Mouse (Mus musculus) ES-Bruce4 (cell line): ENCODE measurements around the gene Ccdc58. TPM values are rescaled to one million over a fixed set of nuclear protein-coding genes. Genes with fewer than 3 reads are reported as not detected.

Experiments
- H3K27ac ChIP-seq: 2 replicates; pipeline ENCODE4 v1.5.1; 2012; ENCODE audit warnings: low read length, inconsistent platforms; ENCODE audit not compliant: insufficient read depth
- H3K27me3 ChIP-seq: 2 replicates; pipeline ENCODE4 v1.6.1; 2012; ENCODE audit warnings: mild to moderate bottlenecking, low read length, inconsistent platforms; ENCODE audit not compliant: control insufficient read depth, poor library complexity, insufficient read depth, severe bottlenecking
- H3K36me3 ChIP-seq: 2 replicates; pipeline ENCODE4 v1.6.1; 2012; ENCODE audit warnings: inconsistent platforms, mild to moderate bottlenecking, low read length, moderate library complexity; ENCODE audit not compliant: control insufficient read depth, poor library complexity, insufficient read depth, severe bottlenecking
- H3K4me1 ChIP-seq: one replicate; pipeline ENCODE4 v1.8.1; 2011; ENCODE audit warnings: low read length; ENCODE audit not compliant: control insufficient read depth, insufficient read depth
- H3K4me3 ChIP-seq: 2 replicates; pipeline ENCODE4 v1.5.1; 2011; ENCODE audit warnings: low read depth, mild to moderate bottlenecking, low read length
- H3K9ac ChIP-seq: 2 replicates; pipeline ENCODE4 v1.6.1; 2012; ENCODE audit warnings: low read depth, mild to moderate bottlenecking, inconsistent platforms; ENCODE audit not compliant: poor library complexity, severe bottlenecking
- H3K9me3 ChIP-seq: replicated peaks from 2 replicates; pipeline ENCODE4 v1.6.1; 2012; ENCODE audit warnings: mild to moderate bottlenecking, low read length, inconsistent platforms; ENCODE audit not compliant: control insufficient read depth, poor library complexity, insufficient read depth, severe bottlenecking
- CTCF ChIP-seq: IDR thresholded peaks from one replicate; pipeline ENCODE4 v1.8.1; 2011; ENCODE audit warnings: low read depth, low read length
- EP300 ChIP-seq: IDR thresholded peaks from 2 replicates; pipeline ENCODE4 v1.6.1; 2011; ENCODE audit warnings: low read depth, low read length; ENCODE audit not compliant: insufficient read depth
- POLR2A ChIP-seq: IDR thresholded peaks from one replicate; pipeline ENCODE4 v1.8.1; 2011; ENCODE audit warnings: low read length; ENCODE audit not compliant: insufficient read depth
- polyA plus RNA-seq: library from polyadenylated mRNA; stranded (reverse); fragments of >200 nt; gene quantifications from 2 replicates; pipeline ENCODE4 v1.2.4, GENCODE M21; 2011; ENCODE audit warnings: low read depth; ENCODE audit not compliant: missing spikeins, insufficient read depth, insufficient read length

The Ccdc58 gene
- polyA plus RNA-seq, 1 experiment = 279 TPM

DNA sequence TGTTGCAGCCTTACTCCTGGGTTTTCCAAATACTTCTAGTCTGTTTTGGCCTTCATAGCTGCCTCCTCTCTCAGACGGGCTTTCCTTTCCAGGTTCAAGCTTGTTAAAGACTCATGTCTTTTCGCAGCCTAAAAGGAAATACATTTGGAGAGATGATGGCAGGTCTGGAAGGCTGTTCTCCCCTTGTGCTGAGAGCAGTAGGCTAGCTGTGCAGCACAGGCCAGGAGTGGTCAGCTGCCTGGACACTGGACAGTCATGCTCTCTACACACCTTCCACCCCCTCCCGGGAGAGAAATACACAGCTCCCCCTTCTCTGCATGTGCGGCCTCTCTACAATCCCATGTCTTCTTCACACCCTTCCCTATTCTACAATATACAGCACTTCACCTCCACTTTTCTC lies 27.5 kb upstream of the Ccdc58 start:
- Histone ChIP-seq H3K4me3 (no peak overlapping the region), H3K9ac (no peak overlapping the region), H3K4me1 (no peaks in the 10 kb centered on the region), H3K9me3 (no peaks in the 10 kb centered on the region), H3K36me3 (peaks cover 11% of the 10 kb centered on the region), H3K27me3 (no peaks in the 10 kb centered on the region), H3K27ac (no peak overlapping the region)
- no peak for TF ChIP-seq POLR2A
- no peak for TF ChIP-seq CTCF
- TF ChIP-seq EP300 = no peak

- no peaks in the 10 kb centered on the region for H3K27me3 ChIP-seq
- no peak for TF ChIP-seq POLR2A
- no peaks in the 10 kb centered on the region for H3K4me1 ChIP-seq
- no peak overlapping the region for H3K27ac ChIP-seq
- H3K4me3 ChIP-seq = no peak overlapping the region
- no peaks in the 10 kb centered on the region for H3K9me3 ChIP-seq
- H3K9ac ChIP-seq = no peak overlapping the region
- H3K36me3 ChIP-seq = peaks cover 32% of the 10 kb centered on the region
Measured at GRCm38 (mm10) chr16:36047538-36047937, 23.9 kb upstream of the Ccdc58 start.

DNA sequence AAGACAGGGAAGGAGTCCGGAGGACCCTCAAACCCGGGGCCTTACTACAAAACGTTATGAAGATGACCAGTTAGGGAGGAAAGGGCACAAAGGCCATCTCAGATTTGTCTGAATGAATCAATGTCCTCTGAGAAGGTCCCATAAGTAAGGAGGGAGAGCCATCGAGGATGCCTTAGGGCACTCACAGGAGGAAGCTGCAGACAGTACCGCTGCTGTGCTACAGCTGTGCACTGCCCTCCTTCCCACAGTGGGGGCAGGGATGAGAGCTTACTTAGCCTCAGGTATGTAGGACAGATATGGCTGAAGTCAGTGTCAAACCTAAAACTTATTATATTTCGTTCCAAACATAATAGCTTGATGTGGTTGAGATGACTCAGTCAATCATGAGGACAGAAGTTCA lies 20.0 kb upstream of the Ccdc58 start:
- Histone ChIP-seq H3K27me3 (no peaks in the 10 kb centered on the region), H3K4me3 (no peak overlapping the region), H3K36me3 (peaks cover 31% of the 10 kb centered on the region), H3K4me1 (no peaks in the 10 kb centered on the region), H3K9ac (no peak overlapping the region), H3K9me3 (no peaks in the 10 kb centered on the region), H3K27ac (no peak overlapping the region)
- TF ChIP-seq EP300 (no peak), POLR2A (no peak), CTCF (no peak)

GRCm38 (mm10) chr16:36053524-36054275 lies 17.8 kb upstream of the Ccdc58 start:
- Histone ChIP-seq H3K36me3 (peaks cover 23% of the 10 kb centered on the region), H3K9me3 (no peaks in the 10 kb centered on the region)
- TF ChIP-seq CTCF = no peak
- no peak for TF ChIP-seq EP300
- no peak for TF ChIP-seq POLR2A

GRCm38 (mm10) chr16:36054920-36055319 lies 16.6 kb upstream of the Ccdc58 start:
- TF ChIP-seq CTCF = no peak
- TF ChIP-seq EP300 = no peak
- TF ChIP-seq POLR2A = no peak
- peaks cover 13% of the 10 kb centered on the region for H3K36me3 ChIP-seq
- H3K9me3 ChIP-seq = no peaks in the 10 kb centered on the region
- no peak overlapping the region for H3K9ac ChIP-seq
- no peaks in the 10 kb centered on the region for H3K27me3 ChIP-seq
- H3K4me3 ChIP-seq = no peak overlapping the region
- no peaks in the 10 kb centered on the region for H3K4me1 ChIP-seq
- H3K27ac ChIP-seq = no peak overlapping the region

More at GRCm38 (mm10) chr16:36053524-36054275, 17.8 kb upstream of the Ccdc58 start:
- no peak overlapping the region for H3K4me3 ChIP-seq
- H3K27ac ChIP-seq = no peak overlapping the region
- H3K4me1 ChIP-seq = no peaks in the 10 kb centered on the region
- H3K27me3 ChIP-seq = no peaks in the 10 kb centered on the region
- H3K9ac ChIP-seq = no peak overlapping the region

- TF ChIP-seq CTCF (no peak), POLR2A (no peak), EP300 (no peak)
- no peaks in the 10 kb centered on the region for H3K4me1 ChIP-seq
- no peaks in the 10 kb centered on the region for H3K27me3 ChIP-seq
- H3K9me3 ChIP-seq = no peaks in the 10 kb centered on the region
- no peak overlapping the region for H3K4me3 ChIP-seq
- peaks cover 9% of the 10 kb centered on the region for H3K36me3 ChIP-seq
- no peak overlapping the region for H3K9ac ChIP-seq
- H3K27ac ChIP-seq = no peak overlapping the region
Measured at GRCm38 (mm10) chr16:36056416-36056815, 15.1 kb upstream of the Ccdc58 start.
